Mouse (Mus musculus) hindbrain, embryonic 15.5 days (tissue): ENCODE measurements around the gene Slc36a4. TPM values are rescaled to one million over a fixed set of nuclear protein-coding genes. Genes with fewer than 3 reads are reported as not detected.

Experiments
- ATAC-seq: fragments of 200-750 bp; cut with Nextera tagmentation; 2 replicates; pipeline ENCODE4 v1.8.0; 2017; ENCODE audit warnings: low read depth, moderate number of reproducible peaks, moderate TSS enrichment; ENCODE audit not compliant: low FRiP score
- H3K27ac ChIP-seq: fragments of 300-500 bp; sonication (generic); replicated peaks from 2 replicates; pipeline ENCODE4 v1.5.1; 2015; ENCODE audit warnings: mild to moderate bottlenecking, inconsistent platforms
- H3K27me3 ChIP-seq: fragments of 300-500 bp; sonication (generic); 2 replicates; pipeline ENCODE4 v1.6.1; 2015; ENCODE audit warnings: control low read depth, inconsistent platforms
- H3K36me3 ChIP-seq: fragments of 300-500 bp; sonication (generic); 2 replicates; pipeline ENCODE4 v1.6.1; 2015; ENCODE audit warnings: control low read depth, inconsistent platforms
- H3K4me1 ChIP-seq: fragments of 300-500 bp; sonication (generic); replicated peaks from 2 replicates; pipeline ENCODE4 v1.6.1; 2015; ENCODE audit warnings: control low read depth, inconsistent platforms
- H3K4me2 ChIP-seq: fragments of 300-500 bp; sonication (generic); 2 replicates; pipeline ENCODE4 v1.6.1; 2015; ENCODE audit warnings: moderate library complexity, mild to moderate bottlenecking, inconsistent platforms
- H3K4me3 ChIP-seq: fragments of 300-500 bp; sonication (generic); 2 replicates; pipeline ENCODE4 v1.5.1; 2015; ENCODE audit warnings: mild to moderate bottlenecking, inconsistent platforms
- H3K9ac ChIP-seq: fragments of 300-500 bp; sonication (generic); 2 replicates; pipeline ENCODE4 v1.6.1; 2015; ENCODE audit warnings: inconsistent platforms
- H3K9me3 ChIP-seq: fragments of 300-500 bp; sonication (generic); 2 replicates; pipeline ENCODE4 v1.6.1; 2016; ENCODE audit warnings: control low read depth, inconsistent platforms
- WGBS: fragments of 180-500 bp; shearing (Covaris S2); methylation state at CpG from one replicate; pipeline ENCODE4 v1.1.7; 2015; 5-methylcytosine and 5-hydroxymethylcytosine counted together
- polyA plus RNA-seq: library from polyadenylated mRNA; unstranded; fragments of >200 nt; fragmentation: Nextera tagmentation; extraction: Ambion mirVana; gene quantifications from 2 replicates; pipeline ENCODE4 v1.2.1, GENCODE M21; 2015

Slc36a4 gene
- polyA plus RNA-seq, 1 experiment from 2014 or later = 26.9 TPM

DNA sequence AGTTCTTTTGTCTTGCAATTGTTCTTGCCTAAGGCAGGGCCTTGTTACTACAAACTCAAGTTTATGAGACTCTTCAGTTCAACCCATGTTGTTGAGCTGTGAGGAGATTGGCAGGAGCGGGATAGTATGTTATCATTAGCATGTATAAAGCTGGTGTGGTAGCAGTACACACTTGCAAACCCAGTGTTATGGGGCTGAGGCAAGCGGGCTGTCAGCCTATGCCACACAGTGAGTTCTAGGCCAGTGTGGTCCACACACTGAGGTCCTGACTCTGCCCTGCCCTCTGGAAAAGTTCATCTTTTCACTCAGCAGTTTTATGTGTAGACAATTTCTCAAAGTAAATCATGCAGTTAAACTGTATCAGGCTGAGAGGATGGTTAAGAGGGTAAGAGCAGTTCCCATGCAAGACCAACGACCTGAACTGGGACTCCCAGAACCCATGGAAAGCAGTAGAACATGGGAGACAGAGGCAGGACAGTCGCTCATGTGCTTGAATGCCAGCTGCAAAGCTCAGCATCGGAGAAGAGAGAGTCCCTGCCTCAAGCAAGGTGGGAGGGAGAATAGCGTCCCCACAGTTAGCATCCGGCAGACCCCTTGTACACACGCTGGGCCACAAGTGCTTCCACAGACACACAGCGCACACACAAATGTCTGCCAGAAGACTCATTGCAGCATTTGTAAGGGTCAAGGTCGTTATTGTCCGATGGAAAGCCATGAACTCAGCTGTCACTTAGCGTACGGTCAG is 1.5 kb downstream of the Slc36a4 start:
- Histone ChIP-seq H3K4me2 (peak overlapping the region; percentile 68), H3K4me1 (peaks cover 23% of the 10 kb centered on the region), H3K9ac (no peak overlapping the region), H3K27me3 (no peaks in the 10 kb centered on the region), H3K36me3 (no peaks in the 10 kb centered on the region), H3K4me3 (peak overlapping the region; percentile 63), H3K9me3 (no peaks in the 10 kb centered on the region), H3K27ac (no peak overlapping the region)
- ATAC-seq = no peak
- 85% methylated on average over 13 of the region's 13 CpGs for WGBS

- WGBS = 92% methylated on average over 7 of the region's 7 CpGs
- no peak overlapping the region for H3K4me2 ChIP-seq
- no peaks in the 10 kb centered on the region for H3K36me3 ChIP-seq
- H3K9me3 ChIP-seq = no peaks in the 10 kb centered on the region
- no peak overlapping the region for H3K27ac ChIP-seq
- no peak overlapping the region for H3K4me3 ChIP-seq
- no peaks in the 10 kb centered on the region for H3K27me3 ChIP-seq
- H3K9ac ChIP-seq = no peak overlapping the region
- no peak for ATAC-seq
- peaks cover 23% of the 10 kb centered on the region for H3K4me1 ChIP-seq
Measured at GRCm38 (mm10) chr9:15711676-15712075, 2.1 kb downstream of the Slc36a4 start.

- Histone ChIP-seq H3K27me3 (no peaks in the 10 kb centered on the region), H3K9me3 (no peaks in the 10 kb centered on the region), H3K36me3 (no peaks in the 10 kb centered on the region), H3K4me2 (no peak overlapping the region), H3K4me1 (peaks cover 19% of the 10 kb centered on the region), H3K4me3 (no peak overlapping the region), H3K27ac (no peak overlapping the region), H3K9ac (no peak overlapping the region)
- 86% methylated on average over 4 of the region's 4 CpGs for WGBS
- ATAC-seq = no peak
Measured at GRCm38 (mm10) chr9:15714792-15715191, 5.3 kb downstream of the Slc36a4 start.

GRCm38 (mm10) chr9:15715193-15715989 is 5.9 kb downstream of the Slc36a4 start:
- Histone ChIP-seq H3K4me3 (no peak overlapping the region), H3K27me3 (no peaks in the 10 kb centered on the region), H3K9me3 (no peaks in the 10 kb centered on the region), H3K9ac (no peak overlapping the region), H3K36me3 (no peaks in the 10 kb centered on the region), H3K4me2 (no peak overlapping the region), H3K4me1 (peaks cover 19% of the 10 kb centered on the region), H3K27ac (no peak overlapping the region)
- 90% methylated on average over 11 of the region's 11 CpGs for WGBS
- no peak for ATAC-seq

- H3K27ac ChIP-seq = no peak overlapping the region
- peaks cover 4% of the 10 kb centered on the region for H3K36me3 ChIP-seq
- no peaks in the 10 kb centered on the region for H3K27me3 ChIP-seq
- no peak overlapping the region for H3K4me3 ChIP-seq
- 87% methylated on average over 4 of the region's 4 CpGs for WGBS
- H3K9me3 ChIP-seq = no peaks in the 10 kb centered on the region
- H3K4me2 ChIP-seq = no peak overlapping the region
- no peak for ATAC-seq
- no peak overlapping the region for H3K9ac ChIP-seq
- H3K4me1 ChIP-seq = peaks cover 7% of the 10 kb centered on the region
Measured at GRCm38 (mm10) chr9:15717363-15717762, 7.8 kb downstream of the Slc36a4 start.

DNA sequence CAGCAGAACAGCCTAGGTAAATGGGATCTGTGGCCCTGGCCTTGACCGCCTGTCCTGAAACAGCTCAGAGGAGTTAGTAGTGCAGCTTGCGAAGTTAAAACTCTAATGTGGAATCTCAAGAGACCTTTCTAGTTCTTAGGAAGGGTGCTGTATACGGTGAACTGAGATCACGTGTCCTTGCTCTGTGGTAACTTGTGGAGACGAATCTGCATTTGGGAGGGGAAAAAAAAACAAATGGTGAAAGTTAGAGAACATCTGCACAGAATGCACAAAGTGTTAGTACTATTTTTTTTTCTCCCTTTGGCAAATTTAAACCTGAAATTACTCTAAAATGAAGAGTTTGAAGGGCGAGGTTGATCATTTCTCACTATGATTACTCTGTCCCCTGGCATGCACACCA is 8.8 kb downstream of the Slc36a4 start:
- peaks cover 9% of the 10 kb centered on the region for H3K36me3 ChIP-seq
- ATAC-seq = no peak
- H3K9me3 ChIP-seq = no peaks in the 10 kb centered on the region
- H3K4me2 ChIP-seq = no peak overlapping the region
- H3K27me3 ChIP-seq = no peaks in the 10 kb centered on the region
- peaks cover 5% of the 10 kb centered on the region for H3K4me1 ChIP-seq
- no peak overlapping the region for H3K4me3 ChIP-seq
- H3K27ac ChIP-seq = no peak overlapping the region
- WGBS = 85% methylated on average over 6 of the region's 6 CpGs
- H3K9ac ChIP-seq = no peak overlapping the region

DNA sequence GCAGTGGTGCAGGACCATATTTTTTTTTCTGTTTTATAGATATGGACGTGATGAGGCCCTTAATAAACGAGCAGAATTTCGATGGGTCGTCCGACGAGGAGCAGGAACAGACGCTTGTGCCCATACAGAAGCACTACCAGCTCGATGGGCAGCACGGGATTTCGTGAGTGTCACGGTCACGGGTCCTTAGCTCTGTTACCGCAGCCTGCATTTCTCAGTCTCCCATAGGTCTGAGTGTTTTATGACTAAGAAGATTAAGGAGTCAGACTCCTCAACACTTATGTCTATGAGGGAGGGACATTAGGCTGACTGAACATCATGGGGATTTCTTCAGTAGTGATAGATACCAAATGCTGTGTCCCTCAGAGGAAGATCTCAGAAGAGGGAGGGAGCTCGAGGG is 10.1 kb downstream of the Slc36a4 start:
- ATAC-seq = no peak
- H3K4me2 ChIP-seq = no peak overlapping the region

DNA sequence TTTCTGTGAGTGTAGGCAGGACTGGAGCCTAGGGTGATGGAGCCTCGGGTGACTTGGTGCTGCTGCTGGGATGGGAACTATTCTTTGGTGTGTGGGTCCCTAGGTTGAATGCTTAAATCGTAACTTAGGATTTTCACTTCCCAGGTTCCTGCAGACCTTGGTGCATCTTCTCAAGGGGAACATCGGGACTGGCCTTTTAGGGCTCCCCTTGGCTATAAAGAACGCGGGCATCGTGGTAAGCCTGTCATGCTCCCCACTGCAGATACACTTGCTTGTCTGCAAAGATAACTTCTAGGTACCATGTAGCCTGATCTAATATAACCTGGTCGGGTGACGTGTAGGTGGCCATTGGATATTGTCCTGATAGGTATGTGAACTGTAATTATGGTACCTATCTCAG is 11.0 kb downstream of the Slc36a4 start:
- H3K4me2 ChIP-seq = no peak overlapping the region
- H3K4me3 ChIP-seq = no peak overlapping the region
- no peak overlapping the region for H3K27ac ChIP-seq
- no peaks in the 10 kb centered on the region for H3K27me3 ChIP-seq
- no peak overlapping the region for H3K9ac ChIP-seq
- peaks cover 26% of the 10 kb centered on the region for H3K36me3 ChIP-seq
- H3K4me1 ChIP-seq = peaks cover 5% of the 10 kb centered on the region
- ATAC-seq = no peak
- 90% methylated on average over 8 of the region's 8 CpGs for WGBS
- no peaks in the 10 kb centered on the region for H3K9me3 ChIP-seq

More for the DNA sequence above, 10.1 kb downstream of the Slc36a4 start:
- Histone ChIP-seq H3K9me3 (no peaks in the 10 kb centered on the region), H3K27ac (no peak overlapping the region), H3K4me1 (peaks cover 5% of the 10 kb centered on the region), H3K9ac (no peak overlapping the region), H3K4me3 (no peak overlapping the region), H3K27me3 (no peaks in the 10 kb centered on the region), H3K36me3 (peaks cover 20% of the 10 kb centered on the region)
- 89% methylated on average over 14 of the region's 14 CpGs for WGBS

GRCm38 (mm10) chr9:15721226-15721833 is 11.8 kb downstream of the Slc36a4 start:
- no peak overlapping the region for H3K9ac ChIP-seq
- H3K27ac ChIP-seq = no peak overlapping the region
- H3K9me3 ChIP-seq = no peaks in the 10 kb centered on the region
- no peak overlapping the region for H3K4me3 ChIP-seq
- 29% methylated on average over 6 of the region's 6 CpGs for WGBS
- ATAC-seq = peak; percentile 77; the same call in 1 of the 2 replicates
- H3K4me2 ChIP-seq = no peak overlapping the region
- no peaks in the 10 kb centered on the region for H3K27me3 ChIP-seq
- peaks cover 5% of the 10 kb centered on the region for H3K4me1 ChIP-seq
- peaks cover 31% of the 10 kb centered on the region for H3K36me3 ChIP-seq

- WGBS = 85% methylated on average over 8 of the region's 8 CpGs
- Histone ChIP-seq H3K27ac (no peak overlapping the region), H3K4me3 (no peak overlapping the region), H3K9me3 (no peaks in the 10 kb centered on the region), H3K4me1 (peaks cover 5% of the 10 kb centered on the region), H3K27me3 (no peaks in the 10 kb centered on the region), H3K9ac (no peak overlapping the region), H3K36me3 (peaks cover 42% of the 10 kb centered on the region), H3K4me2 (no peak overlapping the region)
- ATAC-seq = no peak
Measured at GRCm38 (mm10) chr9:15722506-15722905, 13.0 kb downstream of the Slc36a4 start.

- no peak for ATAC-seq
- no peak overlapping the region for H3K4me2 ChIP-seq
- H3K9me3 ChIP-seq = no peaks in the 10 kb centered on the region
- no peak overlapping the region for H3K9ac ChIP-seq
- no peak overlapping the region for H3K27ac ChIP-seq
- 94% methylated on average over 8 of the region's 8 CpGs for WGBS
- H3K4me1 ChIP-seq = no peaks in the 10 kb centered on the region
- peaks cover 69% of the 10 kb centered on the region for H3K36me3 ChIP-seq
- no peaks in the 10 kb centered on the region for H3K27me3 ChIP-seq
- H3K4me3 ChIP-seq = no peak overlapping the region
Measured at GRCm38 (mm10) chr9:15727168-15727567, 17.6 kb downstream of the Slc36a4 start.
